Mouse (Mus musculus) embryonic facial prominence, embryonic 14.5 days (tissue): ENCODE results near the gene Hist1h2bp. TPM values are rescaled to one million over a fixed set of nuclear protein-coding genes. Genes with fewer than 3 reads are reported as not detected.
"Not testable (repeated sequence)": the region's sequence is repeated elsewhere in the genome, so short reads cannot be mapped to it uniquely, and the experiment has no call there.

Experiments
- ATAC-seq: fragments of 200-750 bp; cut with Nextera tagmentation; 2 replicates; pipeline ENCODE4 v1.8.0; 2017; ENCODE audit warnings: low read depth, moderate number of reproducible peaks, moderate TSS enrichment
- DNase-seq: peaks from one replicate; pipeline ENCODE4 v3.0.0-alpha.2; 2015; ENCODE audit warnings: low spot score
- H3K27ac ChIP-seq: fragments of 300-500 bp; sonication (generic); replicated peaks from 2 replicates; pipeline ENCODE4 v1.5.1; 2014; ENCODE audit warnings: low read depth, mild to moderate bottlenecking, low read length, moderate library complexity
- H3K27me3 ChIP-seq: fragments of 300-500 bp; sonication (generic); replicated peaks from 2 replicates; pipeline ENCODE4 v1.6.1; 2014; ENCODE audit warnings: low read length; ENCODE audit not compliant: control insufficient read depth, insufficient read depth
- H3K36me3 ChIP-seq: fragments of 300-500 bp; sonication (generic); 2 replicates; pipeline ENCODE4 v1.6.1; 2014; ENCODE audit warnings: low read length, mixed read lengths; ENCODE audit not compliant: control insufficient read depth, insufficient read depth
- H3K4me1 ChIP-seq: fragments of 300-500 bp; sonication (generic); 2 replicates; pipeline ENCODE4 v1.6.1; 2014; ENCODE audit warnings: antibody characterized with exemption, low read length; ENCODE audit not compliant: control insufficient read depth, insufficient read depth
- H3K4me2 ChIP-seq: fragments of 300-500 bp; sonication (generic); 2 replicates; pipeline ENCODE4 v1.6.1; 2014; ENCODE audit warnings: low read depth, mild to moderate bottlenecking, low read length, moderate library complexity, mixed read lengths
- H3K4me3 ChIP-seq: fragments of 300-500 bp; sonication (generic); 2 replicates; pipeline ENCODE4 v1.5.1; 2014; ENCODE audit warnings: low read depth, mild to moderate bottlenecking, low read length
- H3K9ac ChIP-seq: fragments of 300-500 bp; sonication (generic); 2 replicates; pipeline ENCODE4 v1.6.1; 2014; ENCODE audit warnings: low read depth, mild to moderate bottlenecking, low read length, moderate library complexity, mixed read lengths
- H3K9me3 ChIP-seq: fragments of 300-500 bp; sonication (generic); 2 replicates; pipeline ENCODE4 v1.6.1; 2016; ENCODE audit warnings: low read length; ENCODE audit not compliant: control insufficient read depth
- WGBS: fragments of 180-500 bp; shearing (Covaris S2); extraction: QIAGEN DNeasy Blood & Tissue Kit; methylation state at CpG from one replicate; pipeline ENCODE4 v1.1.7; 2014; 5-methylcytosine and 5-hydroxymethylcytosine counted together
- polyA plus RNA-seq: library from polyadenylated mRNA; unstranded; fragments of >200 nt; fragmentation: Nextera tagmentation; extraction: Ambion mirVana; gene quantifications from 2 replicates; pipeline ENCODE4 v1.2.1, GENCODE M21; 2014

The Hist1h2bp gene
- polyA plus RNA-seq, 1 experiment from 2014 or later, result 0.61 TPM

GRCm38 (mm10) chr13:21790601-21791283 lies 3.5 kb downstream of the Hist1h2bp start:
- Histone ChIP-seq H3K4me2 (peak overlapping the region; percentile 49), H3K9me3 (no peaks in the 10 kb centered on the region), H3K36me3 (no peaks in the 10 kb centered on the region), H3K27me3 (no peaks in the 10 kb centered on the region), H3K4me1 (peaks cover 22% of the 10 kb centered on the region), H3K27ac (peak overlapping the region; percentile 48), H3K4me3 (peak overlapping the region; percentile 16; the same call in 1 of the 2 replicates), H3K9ac (peak overlapping the region; percentile 51)
- WGBS, result 11% methylated on average over 18 of the region's 18 CpGs
- ATAC-seq (no peak), DNase-seq (peak; percentile 13)

DNA sequence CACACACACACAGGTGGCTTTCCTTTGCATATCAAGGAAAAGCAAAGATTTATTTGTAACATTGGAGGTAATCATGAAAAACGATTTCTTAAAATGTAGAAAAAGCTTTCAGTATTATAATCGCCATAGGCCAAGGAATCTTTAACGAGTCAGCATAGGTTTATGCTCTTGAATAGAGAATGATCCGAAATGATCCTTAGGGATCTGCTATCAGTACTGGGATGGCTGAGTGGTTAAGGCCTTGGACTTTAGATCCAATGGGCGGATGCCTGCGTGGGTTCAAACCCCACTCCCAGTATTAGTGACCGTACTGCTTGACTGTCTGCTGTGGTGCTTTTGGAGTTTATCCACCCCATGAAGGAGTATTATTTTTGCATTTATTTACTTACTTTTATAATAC lies 8.3 kb downstream of the Hist1h2bp start:
- H3K27ac ChIP-seq, result no peak overlapping the region
- DNase-seq, result no peak
- no peak for ATAC-seq
- H3K4me2 ChIP-seq, result no peak overlapping the region
- no peaks in the 10 kb centered on the region for H3K9me3 ChIP-seq
- peaks cover 2% of the 10 kb centered on the region; the same call in 1 of the 2 replicates for H3K4me1 ChIP-seq
- WGBS, result 90% methylated on average over 7 of the region's 7 CpGs
- no peak overlapping the region for H3K4me3 ChIP-seq
- no peaks in the 10 kb centered on the region for H3K36me3 ChIP-seq
- no peak overlapping the region for H3K9ac ChIP-seq
- H3K27me3 ChIP-seq, result no peaks in the 10 kb centered on the region

GRCm38 (mm10) chr13:21797163-21797562 lies 9.9 kb downstream of the Hist1h2bp start:
- H3K27ac ChIP-seq, H3K27me3 ChIP-seq, H3K36me3 ChIP-seq, H3K9ac ChIP-seq, DNase-seq, ATAC-seq, H3K9me3 ChIP-seq, H3K4me3 ChIP-seq, H3K4me2 ChIP-seq, H3K4me1 ChIP-seq: not testable (repeated sequence)

DNA sequence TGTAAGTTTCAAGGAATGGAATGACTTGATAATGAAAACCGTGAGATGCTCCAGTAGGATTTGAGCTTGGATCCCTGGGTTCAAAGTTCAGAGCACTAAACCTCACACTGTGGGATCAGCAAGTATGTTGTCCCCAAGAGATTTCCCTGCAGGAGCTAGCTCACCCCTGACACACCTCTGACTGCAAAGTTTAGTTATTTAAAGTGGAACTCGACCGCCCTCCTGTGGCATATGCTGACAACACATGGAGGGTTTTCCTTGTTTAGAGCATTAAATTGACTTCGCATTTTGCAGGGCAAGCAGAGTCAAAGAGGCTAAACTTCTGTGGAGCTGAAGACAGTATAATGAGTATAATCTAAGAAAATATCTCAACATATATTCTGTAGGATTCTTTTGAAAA lies 15.8 kb downstream of the Hist1h2bp start:
- ATAC-seq, result peak; percentile 82
- not testable (repeated sequence) for H3K27ac ChIP-seq, H3K4me3 ChIP-seq, H3K9me3 ChIP-seq, H3K36me3 ChIP-seq, H3K4me1 ChIP-seq, H3K4me2 ChIP-seq, H3K27me3 ChIP-seq, DNase-seq, H3K9ac ChIP-seq
- WGBS, result no CpG with 5 or more reads among the region's 4 CpGs

DNA sequence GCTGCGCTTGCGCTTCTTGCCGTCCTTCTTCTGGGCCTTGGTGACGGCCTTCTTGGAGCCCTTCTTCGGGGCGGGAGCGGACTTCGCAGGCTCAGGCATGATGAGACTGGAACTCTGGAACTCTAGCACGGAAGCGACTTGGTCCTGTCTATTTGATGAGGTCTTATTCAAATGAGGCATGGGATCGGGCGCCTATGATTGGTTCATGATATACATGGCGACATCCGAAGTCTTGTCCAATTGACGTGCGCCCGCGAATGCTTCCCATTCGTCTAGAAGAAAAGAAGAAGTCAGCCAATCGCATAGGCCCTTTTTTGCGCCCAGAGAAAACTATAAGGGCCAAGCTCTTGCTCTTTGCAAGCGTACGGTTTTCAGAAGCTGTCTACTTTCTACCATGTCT lies 22.8 kb downstream of the Hist1h2bp start, which contains the start of the genes Hist1h2bq and Hist1h2ao:
Gene Hist1h2bq, minus strand, starts transcription at position 125 of the 400 bp plus-strand sequence.
Gene Hist1h2ao, plus strand, starts transcription at position 393 of the 400 bp plus-strand sequence.
- not testable (repeated sequence) for H3K4me2 ChIP-seq, H3K4me3 ChIP-seq, H3K36me3 ChIP-seq, DNase-seq, H3K9ac ChIP-seq, H3K9me3 ChIP-seq, H3K27ac ChIP-seq, H3K27me3 ChIP-seq, H3K4me1 ChIP-seq
- WGBS, result no CpG with 5 or more reads among the region's 23 CpGs
- ATAC-seq, result peak; percentile 96

DNA sequence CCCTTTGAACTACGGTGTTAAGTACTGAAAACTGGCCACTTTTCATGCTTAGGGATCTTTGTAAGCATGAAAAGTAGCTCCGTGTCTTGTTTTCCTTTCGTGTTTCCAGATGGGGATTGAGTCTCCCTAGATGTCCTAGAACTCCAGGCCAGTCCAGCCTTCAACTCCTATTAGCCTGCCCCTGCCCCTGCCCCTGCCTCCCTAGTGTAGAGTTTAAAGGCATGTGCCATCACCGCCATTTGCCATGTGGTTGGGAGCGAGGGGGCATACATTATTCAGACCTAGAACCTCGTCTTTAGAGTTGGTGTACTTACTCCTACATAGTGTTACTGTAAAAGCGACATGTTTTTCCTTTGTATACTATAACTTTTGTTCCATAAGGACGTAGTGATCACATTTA lies 23.8 kb downstream of the Hist1h2bp start:
- H3K4me2 ChIP-seq, DNase-seq, H3K4me1 ChIP-seq, H3K27ac ChIP-seq, H3K9ac ChIP-seq, H3K4me3 ChIP-seq, H3K9me3 ChIP-seq, H3K27me3 ChIP-seq, H3K36me3 ChIP-seq: not testable (repeated sequence)
- 0 out of 2 replicates have a peak, but pooled peaks have one; percentile 10 for ATAC-seq
- WGBS, result no CpG with 5 or more reads among the region's 8 CpGs

- 0 out of 2 replicates have a peak within 1 kb of the TSS, but pooled peaks have one; percentile 17 for H3K4me3 ChIP-seq
- peak; percentile 59 for ATAC-seq
These were observed 24.3 kb downstream of the Hist1h2bp start, which contains the start of gene Hist1h4m for GRCm38 (mm10) chr13:21811539-21811938. Gene Hist1h4m (plus strand): TSS chr13:21811746.

GRCm38 (mm10) chr13:21812092-21812491 lies 24.8 kb downstream of the Hist1h2bp start:
- Histone ChIP-seq H3K4me3 (0 out of 2 replicates have a peak overlapping the region, but pooled peaks have one; percentile 17), H3K4me2 (peak overlapping the region; percentile 45)
- H3K27me3 ChIP-seq, H3K9me3 ChIP-seq, H3K9ac ChIP-seq, H3K36me3 ChIP-seq, H3K27ac ChIP-seq, DNase-seq, H3K4me1 ChIP-seq: not testable (repeated sequence)
- 0% methylated on average over 11 of the region's 14 CpGs for WGBS
- peak; percentile 39 for ATAC-seq

More at GRCm38 (mm10) chr13:21811539-21811938, 24.3 kb downstream of the Hist1h2bp start, which contains the start of gene Hist1h4m:
- WGBS, result no CpG with 5 or more reads among the region's 24 CpGs
- peak within 1 kb of the TSS; percentile 45 for H3K4me2 ChIP-seq
- DNase-seq, H3K9ac ChIP-seq, H3K36me3 ChIP-seq, H3K27me3 ChIP-seq, H3K9me3 ChIP-seq, H3K4me1 ChIP-seq, H3K27ac ChIP-seq: not testable (repeated sequence)
